Mouse (Mus musculus) stomach, embryonic 16.5 days (tissue): ENCODE results near the gene Gemin8. TPM values are rescaled to one million over a fixed set of nuclear protein-coding genes. Genes with fewer than 3 reads are reported as not detected.

ENCODE experiments used
- polyA plus RNA-seq: library from polyadenylated mRNA; unstranded; fragments of >200 nt; fragmentation: Nextera tagmentation; extraction: Ambion mirVana; gene quantifications from 2 replicates; pipeline ENCODE4 v1.2.1, GENCODE M21; 2015

Gemin8 gene
- polyA plus RNA-seq, 1 experiment from 2014 or later, result 10.2 TPM

Other genes starting within 250 kb of the Gemin8 start
- gene Gpm6b, start 68.5 kb downstream of the Gemin8 start, polyA plus RNA-seq, result 39.0 and 39.6 TPM in 2 replicates